Mouse (Mus musculus): ENCODE data around the gene Csnk2a2. TPM values are rescaled to one million over a fixed set of nuclear protein-coding genes. Genes with fewer than 3 reads are reported as not detected.

Csnk2a2 gene
- polyA plus RNA-seq, 1 experiment: 10.3 TPM

DNA sequence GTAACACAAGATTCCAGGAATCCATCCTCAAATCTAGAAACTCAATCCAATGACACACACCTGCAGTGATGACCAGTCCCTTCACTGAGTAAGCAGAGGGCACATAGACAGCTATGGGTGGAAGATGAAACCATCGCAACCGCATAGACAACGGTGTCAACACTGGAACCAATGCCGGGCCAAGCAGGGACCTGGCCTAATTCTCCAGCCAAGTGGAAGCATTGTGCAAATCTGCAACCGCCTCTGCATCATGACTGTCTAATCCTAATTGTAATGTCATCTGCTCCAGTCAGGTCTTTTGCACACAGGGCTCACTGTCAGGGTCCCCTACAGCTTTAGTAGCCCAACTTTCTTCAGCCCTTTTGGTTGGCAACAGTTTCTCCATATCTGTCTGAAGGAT, 10.6 kb upstream of the Csnk2a2 start:
- no peaks in the 10 kb centered on the region for H3K4me1 ChIP-seq (ENCODE audit: control insufficient read depth, insufficient read depth, insufficient read length)
- no peaks in the 10 kb centered on the region for H3K27me3 ChIP-seq (ENCODE audit: control insufficient read depth, insufficient read depth, low read length)
- no peaks in the 10 kb centered on the region for H3K36me3 ChIP-seq (ENCODE audit: control insufficient read depth, insufficient read depth, low read length)
- no peak overlapping the region for H3K4me3 ChIP-seq (ENCODE audit: extremely low read depth, insufficient read depth, insufficient read length)
- WGBS: 95% methylated on average over 5 of the region's 5 CpGs
- TF ChIP-seq POLR2A (IDR thresholded peaks at IDR 0.05; ENCODE audit: low read depth, low read length): no peak
- TF ChIP-seq CTCF (IDR thresholded peaks at IDR 0.05; ENCODE audit: extremely low read depth, insufficient read depth, insufficient read length, insufficient replicate concordance): no peak
- DNase-seq (ENCODE audit: low read depth in 1 of 2, low spot score in 2 of 2): no peak
- no peak overlapping the region for H3K27ac ChIP-seq (ENCODE audit: insufficient read depth, low read length)

DNA sequence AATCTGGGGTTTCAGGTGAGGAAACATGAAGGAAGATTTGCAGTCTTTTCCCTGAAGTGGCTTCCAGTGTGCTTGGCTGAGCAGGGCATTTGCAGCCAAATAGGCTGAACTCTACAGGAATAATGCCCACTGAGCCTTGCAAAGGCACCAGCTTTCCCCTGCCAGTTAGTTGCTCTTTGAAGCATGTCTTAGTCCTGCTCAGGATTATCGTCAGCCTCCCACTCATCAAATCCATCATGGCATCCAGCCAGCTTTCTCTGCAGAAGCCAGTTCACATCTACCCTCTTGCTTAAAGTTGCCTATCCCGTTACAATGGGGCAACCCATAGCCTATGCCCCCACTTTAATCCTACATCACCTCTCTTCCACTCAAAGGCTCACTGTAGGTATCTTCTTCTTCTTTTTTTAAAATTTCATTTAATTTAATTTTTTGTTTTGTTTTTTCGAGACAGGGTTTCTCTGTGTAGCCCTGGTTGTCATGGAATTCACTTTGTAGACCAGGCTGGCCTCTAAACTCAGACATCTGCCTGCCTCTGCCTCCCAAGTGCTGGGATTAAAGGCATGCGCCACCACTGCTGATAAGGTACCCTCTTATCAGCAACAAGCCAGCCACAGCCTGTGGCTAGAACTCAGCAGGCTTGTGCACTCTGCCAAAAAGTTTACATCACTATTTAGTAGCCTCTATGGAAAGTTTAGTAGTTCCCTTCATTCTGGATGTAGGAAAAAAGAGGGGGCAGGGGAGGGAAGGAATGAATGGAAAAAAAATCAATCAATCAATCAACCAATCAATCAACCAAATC, 9.6 kb upstream of the Csnk2a2 start:
- Histone ChIP-seq H3K4me1 (ENCODE audit: control insufficient read depth, insufficient read depth, insufficient read length) (no peaks in the 10 kb centered on the region), H3K27ac (ENCODE audit: insufficient read depth, low read length) (no peak overlapping the region), H3K27me3 (ENCODE audit: control insufficient read depth, insufficient read depth, low read length) (no peaks in the 10 kb centered on the region), H3K36me3 (ENCODE audit: control insufficient read depth, insufficient read depth, low read length) (no peaks in the 10 kb centered on the region), H3K4me3 (ENCODE audit: extremely low read depth, insufficient read depth, insufficient read length) (no peak overlapping the region)
- 79% methylated on average over 4 of the region's 4 CpGs for WGBS
- no peak for DNase-seq (ENCODE audit: low read depth in 1 of 2, low spot score in 2 of 2)
- TF ChIP-seq POLR2A (IDR thresholded peaks at IDR 0.05; ENCODE audit: low read depth, low read length) (no peak), CTCF (IDR thresholded peaks at IDR 0.05; ENCODE audit: extremely low read depth, insufficient read depth, insufficient read length, insufficient replicate concordance) (no peak)

DNA sequence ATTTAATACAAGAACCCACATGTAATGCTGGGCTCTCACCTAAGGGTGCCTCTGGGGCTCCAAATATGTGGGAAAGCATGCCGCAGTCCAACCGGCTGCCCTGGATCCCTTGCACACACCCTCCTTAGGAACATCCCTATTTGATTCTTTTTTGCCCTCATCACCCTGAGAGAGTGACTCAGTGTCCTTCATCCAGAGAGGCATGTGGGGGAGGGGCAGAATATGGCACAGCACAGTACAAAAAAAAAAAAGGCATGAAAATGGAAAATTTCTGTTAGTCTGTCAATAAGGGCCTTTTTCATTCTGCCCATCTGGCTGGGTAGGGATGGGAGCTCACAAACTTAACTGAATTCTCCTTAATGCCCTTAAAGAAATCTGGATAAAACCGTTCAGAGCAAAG, 8.0 kb upstream of the Csnk2a2 start:
- Histone ChIP-seq H3K27ac (ENCODE audit: insufficient read depth, low read length) (no peak overlapping the region), H3K27me3 (ENCODE audit: control insufficient read depth, insufficient read depth, low read length) (no peaks in the 10 kb centered on the region), H3K4me1 (ENCODE audit: control insufficient read depth, insufficient read depth, insufficient read length) (no peaks in the 10 kb centered on the region), H3K36me3 (ENCODE audit: control insufficient read depth, insufficient read depth, low read length) (no peaks in the 10 kb centered on the region), H3K4me3 (ENCODE audit: extremely low read depth, insufficient read depth, insufficient read length) (no peak overlapping the region)
- TF ChIP-seq POLR2A (IDR thresholded peaks at IDR 0.05; ENCODE audit: low read depth, low read length) (no peak), CTCF (IDR thresholded peaks at IDR 0.05; ENCODE audit: extremely low read depth, insufficient read depth, insufficient read length, insufficient replicate concordance) (no peak)
- no peak for DNase-seq (ENCODE audit: low read depth in 1 of 2, low spot score in 2 of 2)
- 83% methylated on average over 3 of the region's 3 CpGs for WGBS

DNA sequence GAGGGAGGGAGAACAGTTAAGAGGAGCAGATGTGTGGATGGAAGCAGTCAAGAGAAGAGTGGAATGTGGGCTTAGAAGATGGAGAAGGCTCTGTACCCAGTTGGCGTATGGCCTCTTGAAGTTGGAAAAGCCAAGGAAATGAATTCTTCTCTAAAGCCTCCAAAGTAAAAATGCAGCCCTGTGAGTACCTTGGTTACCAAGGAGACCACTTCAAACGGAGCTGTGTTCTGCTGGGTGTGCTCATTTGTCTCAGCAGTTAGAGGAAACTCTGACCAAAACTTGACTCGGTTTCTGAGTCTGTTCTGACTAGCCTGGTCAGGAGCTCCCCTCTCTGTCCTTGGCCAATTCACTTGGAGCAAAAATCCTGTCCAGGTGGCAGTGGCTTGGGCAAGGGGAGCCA, 6.6 kb upstream of the Csnk2a2 start:
- no peaks in the 10 kb centered on the region for H3K36me3 ChIP-seq (ENCODE audit: control insufficient read depth, insufficient read depth, low read length)
- H3K4me1 ChIP-seq (ENCODE audit: control insufficient read depth, insufficient read depth, insufficient read length): no peaks in the 10 kb centered on the region
- no peaks in the 10 kb centered on the region for H3K27me3 ChIP-seq (ENCODE audit: control insufficient read depth, insufficient read depth, low read length)
- no peak overlapping the region for H3K27ac ChIP-seq (ENCODE audit: insufficient read depth, low read length)
- no peak for DNase-seq (ENCODE audit: low read depth in 1 of 2, low spot score in 2 of 2)
- WGBS: 32% methylated on average over 3 of the region's 3 CpGs
- TF ChIP-seq POLR2A (IDR thresholded peaks at IDR 0.05; ENCODE audit: low read depth, low read length): no peak
- TF ChIP-seq CTCF (IDR thresholded peaks at IDR 0.05; ENCODE audit: extremely low read depth, insufficient read depth, insufficient read length, insufficient replicate concordance): no peak
- H3K4me3 ChIP-seq (ENCODE audit: extremely low read depth, insufficient read depth, insufficient read length): no peak overlapping the region

DNA sequence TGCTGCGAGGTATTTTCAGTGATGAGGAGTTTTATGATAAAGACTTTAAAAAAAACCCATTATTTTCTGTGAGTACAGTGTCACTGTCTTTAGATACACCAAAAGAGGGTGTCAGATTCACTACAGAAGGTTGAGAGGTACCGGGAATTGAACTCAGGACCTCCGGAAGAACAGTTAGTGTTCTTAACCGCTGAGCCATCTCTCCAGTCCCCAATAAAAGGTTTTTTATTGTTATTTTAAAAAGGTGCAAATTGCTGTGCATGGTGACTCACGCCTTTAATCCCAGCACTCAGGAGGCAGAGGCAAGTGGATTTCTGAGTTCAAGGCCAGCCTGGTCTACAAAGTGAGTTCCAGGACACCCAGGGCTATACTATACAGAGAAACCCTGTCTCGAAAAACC, 5.6 kb upstream of the Csnk2a2 start:
- no peaks in the 10 kb centered on the region for H3K4me1 ChIP-seq (ENCODE audit: control insufficient read depth, insufficient read depth, insufficient read length)
- TF ChIP-seq POLR2A (IDR thresholded peaks at IDR 0.05; ENCODE audit: low read depth, low read length) (no peak), CTCF (IDR thresholded peaks at IDR 0.05; ENCODE audit: extremely low read depth, insufficient read depth, insufficient read length, insufficient replicate concordance) (no peak)
- H3K36me3 ChIP-seq (ENCODE audit: control insufficient read depth, insufficient read depth, low read length): no peaks in the 10 kb centered on the region
- 84% methylated on average over 6 of the region's 6 CpGs for whole genome bisulfite sequencing
- H3K27me3 ChIP-seq (ENCODE audit: control insufficient read depth, insufficient read depth, low read length): no peaks in the 10 kb centered on the region
- no peak for DNase-seq (ENCODE audit: low read depth in 1 of 2, low spot score in 2 of 2)
- H3K27ac ChIP-seq (ENCODE audit: insufficient read depth, low read length): no peak overlapping the region
- no peak overlapping the region for H3K4me3 ChIP-seq (ENCODE audit: extremely low read depth, insufficient read depth, insufficient read length)

DNA sequence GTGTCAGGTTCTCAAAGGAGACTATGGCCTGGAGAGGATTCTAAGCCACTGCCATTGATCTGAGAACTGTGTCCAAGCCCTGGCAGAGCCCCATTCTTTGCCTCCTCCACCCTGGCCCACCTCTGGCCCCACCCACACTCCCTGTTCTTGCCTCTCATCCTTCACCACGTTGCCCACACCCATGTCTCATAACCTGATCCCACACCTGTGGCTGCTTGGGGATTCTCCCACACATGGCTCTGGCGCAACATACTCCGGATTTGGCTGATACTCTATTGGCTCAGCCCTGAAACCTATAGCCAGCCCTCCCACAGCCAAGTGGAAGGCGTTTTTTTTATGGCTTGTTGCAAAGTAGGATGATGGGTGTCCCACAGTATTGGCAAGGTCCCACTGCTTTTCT, 2.2 kb upstream of the Csnk2a2 start:
- no peak for TF ChIP-seq POLR2A (IDR thresholded peaks at IDR 0.05; ENCODE audit: low read depth, low read length)
- no peak for TF ChIP-seq CTCF (IDR thresholded peaks at IDR 0.05; ENCODE audit: extremely low read depth, insufficient read depth, insufficient read length, insufficient replicate concordance)
- WGBS: 73% methylated on average over 4 of the region's 4 CpGs
- Histone ChIP-seq H3K27ac (ENCODE audit: insufficient read depth, low read length) (no peak overlapping the region), H3K27me3 (ENCODE audit: control insufficient read depth, insufficient read depth, low read length) (no peaks in the 10 kb centered on the region), H3K36me3 (ENCODE audit: control insufficient read depth, insufficient read depth, low read length) (no peaks in the 10 kb centered on the region), H3K4me3 (ENCODE audit: extremely low read depth, insufficient read depth, insufficient read length) (no peak overlapping the region), H3K4me1 (ENCODE audit: control insufficient read depth, insufficient read depth, insufficient read length) (peaks cover 9% of the 10 kb centered on the region; the same call in 1 of the 2 replicates)
- no peak for DNase-seq (ENCODE audit: low read depth in 1 of 2, low spot score in 2 of 2)

DNA sequence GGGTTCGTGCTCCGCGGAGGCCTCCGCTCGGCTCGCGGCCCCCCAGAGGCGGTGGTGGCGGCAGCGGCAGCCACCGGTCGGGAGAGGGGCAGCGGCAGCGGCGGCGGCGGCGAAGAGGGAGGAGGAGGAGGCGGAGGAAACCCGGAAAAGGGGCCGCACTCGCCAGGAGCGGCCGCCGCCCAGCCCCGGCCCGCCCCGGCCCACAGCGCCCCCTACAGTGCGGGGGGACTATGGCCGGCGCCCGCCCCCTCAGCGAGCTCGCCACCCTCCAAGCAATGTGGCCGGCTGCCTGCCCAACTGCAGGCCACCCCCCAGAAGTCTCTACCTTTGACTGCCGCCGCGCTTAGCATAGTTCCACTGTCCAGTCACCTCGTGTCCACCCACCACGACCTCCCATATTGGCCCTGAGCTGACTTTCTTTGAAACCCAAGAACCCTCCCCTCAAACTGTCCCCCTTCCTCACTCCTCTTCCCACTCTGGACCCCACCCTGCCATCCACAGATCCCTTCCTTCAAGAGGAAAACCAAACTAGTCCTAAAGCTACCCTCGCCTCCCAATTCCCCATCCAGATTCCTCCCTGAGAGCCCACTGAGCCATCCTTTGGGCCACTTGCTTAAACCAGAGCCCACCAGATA, 1.0 kb downstream of the Csnk2a2 start:
- WGBS: 3% methylated on average over 20 of the region's 42 CpGs
- no peaks in the 10 kb centered on the region for H3K27me3 ChIP-seq (ENCODE audit: control insufficient read depth, insufficient read depth, low read length)
- DNase-seq (ENCODE audit: low read depth in 1 of 2, low spot score in 2 of 2): peak; percentile 49 to 81
- peak overlapping the region; percentile 60 for H3K27ac ChIP-seq (ENCODE audit: insufficient read depth, low read length)
- TF ChIP-seq CTCF (IDR thresholded peaks at IDR 0.05; ENCODE audit: extremely low read depth, insufficient read depth, insufficient read length, insufficient replicate concordance): peak; percentile 75
- no peak for TF ChIP-seq POLR2A (IDR thresholded peaks at IDR 0.05; ENCODE audit: low read depth, low read length)
- peak overlapping the region; percentile 97 for H3K4me3 ChIP-seq (ENCODE audit: extremely low read depth, insufficient read depth, insufficient read length)
- peaks cover 8% of the 10 kb centered on the region for H3K36me3 ChIP-seq (ENCODE audit: control insufficient read depth, insufficient read depth, low read length)
- H3K4me1 ChIP-seq (ENCODE audit: control insufficient read depth, insufficient read depth, insufficient read length): peaks cover 9% of the 10 kb centered on the region; the same call in 1 of the 2 replicates
